Mouse (Mus musculus) retina, postnatal 7 days (tissue): ENCODE measurements around the gene Defb20.
A peak's percentile ranks its signal among the peaks of the same experiment; 100 is the strongest.
"Not testable (repeated sequence)": the region's sequence is repeated elsewhere in the genome, so short reads cannot be mapped to it uniquely, and the experiment has no call there.

Experiments used
- DNase-seq: peaks from one replicate; pipeline ENCODE4 v3.0.0-alpha.2; 2012; ENCODE audit warnings: low read depth, low spot score

The Defb20 gene

DNA sequence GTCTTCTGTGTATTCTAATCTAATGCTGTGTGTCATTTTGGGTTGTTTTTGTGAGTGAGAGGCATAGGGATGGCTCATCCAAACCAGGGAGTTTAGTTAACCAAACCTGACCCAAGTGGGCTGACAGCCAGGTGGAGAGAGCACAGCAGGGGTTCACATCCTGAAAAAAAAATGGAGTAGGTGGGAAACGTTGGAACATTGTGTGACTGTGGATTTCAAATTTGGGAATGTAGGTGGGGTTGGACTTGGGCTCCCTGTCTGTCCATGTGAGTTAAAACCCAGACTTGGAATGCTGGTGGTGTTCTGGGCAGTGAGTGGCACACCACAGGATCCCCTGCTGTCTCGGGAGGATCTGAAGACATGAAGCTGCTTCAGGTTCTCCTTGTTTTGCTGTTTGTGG is at the start of gene Defb20:
Defb20 (plus strand) TSS at position 301 of the 400 bp plus-strand sequence.
- DNase-seq: no peak

DNA sequence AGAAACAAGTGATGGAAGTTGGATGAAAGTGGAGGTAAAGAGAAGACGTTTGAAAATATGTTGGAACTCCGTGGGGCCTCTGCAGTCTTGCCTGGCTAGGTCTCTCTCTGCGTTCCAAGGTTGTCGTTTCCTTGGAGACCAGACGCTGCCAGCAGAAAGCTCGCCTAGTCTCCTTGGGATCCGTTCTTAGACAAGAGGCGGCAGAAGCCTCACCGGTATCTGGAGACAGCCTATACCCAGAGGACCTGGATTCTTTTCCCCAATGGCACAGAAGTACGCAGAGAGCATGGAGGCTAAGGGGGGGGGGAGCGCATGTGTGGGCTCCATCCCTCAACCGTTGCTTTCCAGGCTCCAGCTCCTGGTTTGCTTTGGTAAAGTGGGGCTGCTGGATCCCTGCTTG is 49.4 kb upstream of the Defb20 start:
- DNase-seq: no peak

DNA sequence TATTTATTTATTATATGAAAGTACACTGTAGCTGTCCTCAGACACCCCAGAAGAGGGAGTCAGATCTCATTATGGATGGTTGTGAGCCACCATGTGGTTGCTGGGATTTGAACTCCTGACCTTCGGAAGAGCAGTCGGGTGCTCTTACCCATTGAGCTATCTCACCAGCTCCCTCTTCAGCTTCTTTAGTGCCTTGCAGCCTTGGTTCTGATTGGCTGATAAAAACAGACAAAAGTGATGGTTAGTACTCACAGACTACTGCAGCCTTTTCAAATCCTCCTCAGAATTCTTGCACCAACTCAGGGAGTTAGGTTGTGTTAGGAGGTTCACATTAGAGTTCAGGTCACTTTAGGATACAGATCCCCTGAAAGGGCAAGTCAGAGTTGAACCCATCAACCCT is 48.4 kb upstream of the Defb20 start:
- not testable (repeated sequence) for DNase-seq

GRCm38 (mm10) chr2:152436405-152436901 is 40.4 kb upstream of the Defb20 start:
- DNase-seq: no peak

- peak; percentile 75 for DNase-seq
These were observed 39.6 kb upstream of the Defb20 start for GRCm38 (mm10) chr2:152436983-152437860.

DNA sequence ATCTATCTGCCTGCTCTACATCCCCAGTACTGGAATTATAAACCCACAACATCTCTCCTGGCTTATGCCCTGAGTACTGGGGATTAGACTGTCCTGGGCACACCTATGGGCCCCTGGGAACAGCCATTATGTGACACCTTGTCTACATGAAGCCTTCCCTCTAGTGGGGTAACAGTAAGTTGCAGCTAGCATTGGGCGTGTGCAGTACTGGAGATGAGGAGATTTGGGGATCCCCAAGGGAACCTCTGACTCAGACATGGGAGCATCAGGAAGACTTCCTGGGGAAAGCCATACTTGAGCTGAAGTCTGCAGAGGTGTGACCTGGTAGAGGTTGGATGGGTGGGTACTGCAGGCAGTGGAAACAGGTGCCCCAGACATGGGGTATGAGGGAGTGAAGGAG is 37.9 kb upstream of the Defb20 start:
- DNase-seq: no peak

- DNase-seq: no peak
These were observed 37.0 kb upstream of the Defb20 start for GRCm38 (mm10) chr2:152439833-152440232.

- no peak for DNase-seq
These were observed 34.5 kb upstream of the Defb20 start for GRCm38 (mm10) chr2:152442322-152442721.

DNA sequence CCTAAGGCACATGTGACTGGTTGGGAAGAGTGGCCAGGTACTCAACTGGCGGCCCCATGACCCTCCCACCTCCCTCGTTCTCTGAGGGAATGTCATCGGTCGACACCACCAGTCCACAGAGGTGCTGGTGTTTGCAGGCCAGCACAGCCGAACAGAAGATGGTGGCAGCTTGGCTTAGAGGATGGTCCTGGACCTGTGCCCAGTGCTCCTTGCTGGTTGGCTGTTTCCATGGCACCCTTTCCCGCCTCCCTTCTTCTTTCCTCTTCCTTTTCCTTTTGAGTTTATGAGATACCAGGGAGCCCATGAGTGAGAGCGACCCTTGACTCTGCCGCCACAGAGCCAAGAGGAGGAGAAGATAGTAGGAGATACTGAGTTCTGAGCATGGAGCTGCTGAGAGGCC is 33.6 kb upstream of the Defb20 start:
- DNase-seq: no peak

DNA sequence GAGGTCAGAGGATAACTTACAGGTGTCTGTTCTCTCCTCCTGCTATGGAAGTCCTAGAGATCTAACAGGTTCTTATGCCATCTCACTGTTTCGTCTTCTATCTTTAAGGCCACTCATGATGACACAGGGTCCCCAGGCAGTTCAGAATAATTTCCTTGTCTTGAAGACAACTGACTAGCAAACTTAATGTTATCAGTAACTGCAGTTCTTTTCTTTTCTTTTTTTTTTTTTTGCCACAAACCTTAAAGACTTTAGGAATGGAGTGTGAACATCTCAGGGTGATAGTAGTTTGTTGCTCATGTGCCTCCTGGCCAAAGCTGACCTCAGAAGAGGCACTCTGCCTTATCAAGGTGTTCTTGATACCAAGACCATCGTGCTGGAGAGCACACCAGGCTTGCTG is 30.2 kb upstream of the Defb20 start:
- no peak for DNase-seq

- no peak for DNase-seq
These were observed 29.4 kb upstream of the Defb20 start for GRCm38 (mm10) chr2:152447461-152447860.

GRCm38 (mm10) chr2:152450241-152450640 is 26.6 kb upstream of the Defb20 start:
- peak; percentile 65 for DNase-seq

DNA sequence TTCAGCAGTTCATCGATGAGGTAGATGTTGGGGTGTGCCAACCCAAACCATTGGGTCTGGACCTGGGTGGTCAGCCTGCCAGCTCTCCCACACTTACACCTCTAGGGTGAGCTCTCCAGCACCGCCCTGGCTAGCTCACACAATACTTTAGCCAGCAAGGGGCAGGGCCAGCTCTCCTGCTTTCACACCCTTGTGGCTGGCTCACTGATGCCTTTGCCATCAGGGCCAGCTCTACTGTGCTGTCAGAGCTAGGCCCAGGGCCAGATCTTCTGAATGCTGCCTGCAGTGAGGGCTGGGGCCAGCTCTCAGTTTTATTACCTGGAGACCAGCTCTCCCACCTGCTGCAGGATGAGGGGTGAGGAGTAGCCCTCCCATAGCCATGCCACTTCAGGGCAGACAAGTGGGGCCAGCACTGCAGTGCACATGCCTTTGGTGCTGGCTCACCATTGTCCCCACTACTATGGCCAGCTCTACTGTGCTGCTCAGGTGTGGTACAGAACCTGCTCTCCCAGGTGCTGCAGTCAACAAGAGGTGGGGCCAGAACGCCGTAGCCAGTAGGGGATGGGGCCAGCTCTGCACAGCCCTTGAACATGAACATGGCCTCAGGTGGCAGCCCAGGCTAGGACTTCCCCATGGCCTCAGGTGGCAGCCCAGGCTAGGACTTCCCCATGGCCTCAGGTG is 24.6 kb upstream of the Defb20 start:
- DNase-seq: no peak

DNA sequence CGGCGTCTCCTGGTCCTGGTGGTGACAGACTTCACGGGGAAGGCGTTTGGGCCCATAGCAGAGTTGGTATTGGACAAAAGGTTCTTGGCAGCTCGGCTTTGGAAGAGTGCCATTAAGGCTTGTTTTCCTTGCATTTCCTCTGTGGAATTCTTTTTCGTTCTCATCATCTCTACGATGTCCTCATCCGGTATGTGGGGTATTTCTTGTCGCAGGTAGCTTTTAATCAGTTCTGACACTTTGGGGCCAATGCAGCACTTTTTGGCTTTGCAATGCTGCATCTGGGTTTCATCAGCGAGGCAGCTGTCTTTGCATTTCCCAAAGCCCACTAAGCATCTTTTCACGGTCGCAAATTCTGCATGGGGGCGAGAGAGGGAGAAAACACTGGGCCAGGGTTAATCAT is 17.6 kb upstream of the Defb20 start:
- no peak for DNase-seq

GRCm38 (mm10) chr2:152464570-152465150 is 12.2 kb upstream of the Defb20 start, which contains the start of gene Defb23:
Gene Defb23 (minus strand): TSS chr2:152464620.
- no peak for DNase-seq

- peak; percentile 21 for DNase-seq
These were observed 5.9 kb upstream of the Defb20 start for GRCm38 (mm10) chr2:152470973-152471372.

DNA sequence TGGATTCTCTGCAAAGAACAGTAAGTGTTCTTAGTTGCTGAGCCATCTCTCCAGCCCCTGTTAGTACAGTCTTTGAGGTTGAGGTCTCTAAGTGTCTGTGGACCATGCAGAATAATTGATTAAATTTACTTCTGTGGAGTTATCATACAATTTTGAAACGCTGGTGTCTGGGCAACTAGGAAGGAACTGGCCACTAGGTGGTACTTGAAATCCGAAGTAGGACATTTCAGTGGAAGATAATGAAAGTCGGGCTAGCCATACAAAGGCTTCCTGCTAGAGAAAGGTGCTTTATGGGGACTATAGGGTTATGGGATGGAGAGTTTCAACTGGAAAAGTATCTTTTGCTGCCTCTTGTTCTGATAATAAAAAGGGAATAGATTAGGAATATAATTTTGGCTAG is 4.4 kb upstream of the Defb20 start:
- no peak for DNase-seq

- DNase-seq: no peak
These were observed 4.0 kb downstream of the Defb20 start for GRCm38 (mm10) chr2:152480881-152481280.

GRCm38 (mm10) chr2:152481726-152482125 is 4.9 kb downstream of the Defb20 start:
- no peak for DNase-seq

DNA sequence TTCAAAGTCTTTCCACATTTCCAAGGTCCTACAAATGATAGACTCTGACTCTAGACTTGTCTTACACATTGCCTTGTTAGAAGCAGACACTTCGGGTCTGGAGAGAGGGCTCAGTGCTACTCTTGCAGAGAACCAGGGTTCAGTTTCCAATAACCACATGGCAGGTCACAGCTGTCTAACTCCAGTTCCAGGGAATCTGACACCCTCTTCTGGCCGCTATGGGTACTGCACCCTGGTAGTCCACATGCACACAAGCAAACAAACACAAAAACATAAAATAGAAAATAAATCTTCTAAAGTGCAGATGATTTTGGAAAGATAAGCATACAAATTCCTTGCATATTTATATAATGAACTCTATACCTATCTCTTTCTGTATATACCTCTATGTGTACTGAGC is 10.2 kb downstream of the Defb20 start:
- DNase-seq: no peak

- no peak for DNase-seq
These were observed 13.2 kb downstream of the Defb20 start, which contains the start of gene Defb22 for GRCm38 (mm10) chr2:152490038-152490437. Gene Defb22 (minus strand): TSS chr2:152490138.

- DNase-seq: no peak
These were observed 16.3 kb downstream of the Defb20 start for GRCm38 (mm10) chr2:152493151-152493550.
